Mouse (Mus musculus): Measurements from ENCODE around the gene Plppr5. TPM values are rescaled to one million over a fixed set of nuclear protein-coding genes. Genes with fewer than 3 reads are reported as not detected.

The Plppr5 gene
- total and polyA plus RNA-seq, 3 experiments: not detected

DNA sequence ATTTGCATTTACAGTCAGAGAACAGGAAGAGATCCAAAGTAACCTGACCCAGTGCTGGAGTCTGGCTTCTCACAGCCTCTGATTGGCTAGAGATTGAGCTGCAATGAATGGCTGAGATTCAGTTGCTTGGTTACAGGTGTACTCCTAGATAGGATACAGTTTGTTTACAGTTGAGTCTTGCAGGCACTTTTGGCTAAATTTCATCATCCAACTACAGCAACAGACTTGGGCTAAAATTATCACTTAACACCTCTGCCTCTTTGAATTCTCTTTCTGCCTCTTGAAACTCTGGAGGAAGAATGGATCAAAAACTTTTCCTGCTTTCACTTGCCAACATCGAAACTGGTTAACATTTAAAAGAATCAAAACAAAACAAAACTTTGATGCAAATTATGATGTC lies 89.7 kb downstream of the Plppr5 start:
- no peak for TF ChIP-seq MAFK (IDR thresholded peaks at IDR 0.05; ENCODE audit: borderline replicate concordance, low read depth, low read length)
- TF ChIP-seq TCF12 (IDR thresholded peaks at IDR 0.05; ENCODE audit: low read depth, low read length): no peak
- no peak for TF ChIP-seq TBP (IDR thresholded peaks at IDR 0.05; ENCODE audit: low read depth, low read length)
- no peak for TF ChIP-seq RCOR1 (IDR thresholded peaks at IDR 0.05; ENCODE audit: low read depth, low read length)
- TF ChIP-seq MAX (IDR thresholded peaks at IDR 0.05; ENCODE audit: low read length): no peak
- TF ChIP-seq MXI1 (IDR thresholded peaks at IDR 0.05; ENCODE audit: low read depth, low read length): no peak
- no peak for TF ChIP-seq MEF2A (IDR thresholded peaks at IDR 0.05; ENCODE audit: extremely low read depth, insufficient replicate concordance, low read depth, low read length, poor library complexity, severe bottlenecking)
- TF ChIP-seq ELF1 (IDR thresholded peaks at IDR 0.05; ENCODE audit: low read depth, low read length): no peak
- TF ChIP-seq CTCF (IDR thresholded peaks at IDR 0.05 in 2 of 3, conservative IDR thresholded peaks at IDR 0.05 in 1 of 3; ENCODE audit: control insufficient read depth in 1 of 3, insufficient read depth in 1 of 3, low read depth in 2 of 3, low read length in 3 of 3, poor library complexity in 1 of 3, severe bottlenecking in 1 of 3): no peak
- no peak for TF ChIP-seq GATA1 (IDR thresholded peaks at IDR 0.05; ENCODE audit: low read depth, low read length)
- no peak for TF ChIP-seq UBTF (IDR thresholded peaks at IDR 0.05; ENCODE audit: borderline replicate concordance, insufficient read depth, low read depth, low read length)
- TF ChIP-seq GABPA (IDR thresholded peaks at IDR 0.05; ENCODE audit: low read depth, low read length): no peak
- no peak for TF ChIP-seq POLR2A (IDR thresholded peaks at IDR 0.05; ENCODE audit: control insufficient read depth in 1 of 2, insufficient read depth in 1 of 2, low read depth in 1 of 2, low read length in 2 of 2, poor library complexity in 1 of 2)
- TF ChIP-seq MYB (IDR thresholded peaks at IDR 0.05; ENCODE audit: low read depth, low read length): no peak
- TF ChIP-seq NRF1 (IDR thresholded peaks at IDR 0.05; ENCODE audit: insufficient read depth, low read depth, low read length, poor library complexity, severe bottlenecking): no peak
- no peak for TF ChIP-seq KAT2A (conservative IDR thresholded peaks at IDR 0.05; ENCODE audit: low read depth, low read length)
- TF ChIP-seq BHLHE40 (IDR thresholded peaks at IDR 0.05; ENCODE audit: borderline replicate concordance, low read depth, low read length): no peak
- TF ChIP-seq USF2 (IDR thresholded peaks at IDR 0.05; ENCODE audit: borderline replicate concordance in 1 of 2, insufficient read depth in 1 of 2, low read depth in 1 of 2, low read length in 2 of 2): no peak

DNA sequence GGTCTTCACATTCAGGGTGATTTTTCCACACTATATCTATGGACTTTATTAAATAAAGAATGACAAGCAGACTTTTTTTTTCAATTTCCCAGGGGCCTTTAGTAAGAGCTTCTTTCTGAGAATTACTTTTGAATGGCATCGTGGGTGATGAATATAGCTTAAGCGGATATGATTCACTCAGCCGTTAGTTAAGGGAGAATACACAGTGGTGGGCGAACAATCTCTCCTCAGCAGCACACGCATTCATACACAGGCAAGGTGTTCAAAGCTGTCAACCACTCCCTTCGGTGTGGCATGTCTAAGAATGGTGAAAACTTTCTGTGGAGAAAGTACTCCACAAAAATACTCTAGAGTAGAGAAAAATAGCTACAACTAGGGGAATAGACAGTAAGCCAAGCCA lies 104.6 kb downstream of the Plppr5 start:
- no peaks in the 10 kb centered on the region for H3K36me3 ChIP-seq (ENCODE audit: control insufficient read depth in 1 of 2, insufficient read depth in 2 of 2, low read length in 2 of 2)
- H3K4me3 ChIP-seq (ENCODE audit: control insufficient read depth in 1 of 2, insufficient read depth in 1 of 2, low read depth in 2 of 2, low read length in 2 of 2): no peak overlapping the region
- no peaks in the 10 kb centered on the region for H3K79me2 ChIP-seq (ENCODE audit: control insufficient read depth, insufficient read depth, low read length, poor library complexity)
- no peaks in the 10 kb centered on the region for H3K27me3 ChIP-seq (ENCODE audit: control insufficient read depth in 1 of 2, insufficient read depth in 2 of 2, low read length in 2 of 2)
- no peak overlapping the region for H3K27ac ChIP-seq (ENCODE audit: control insufficient read depth, low read depth, low read length)
- DNase-seq (ENCODE audit: low read depth, low spot score): no peak
- H3K4me1 ChIP-seq (ENCODE audit: control insufficient read depth in 1 of 2, insufficient read depth in 2 of 2, low read length in 2 of 2): no peaks in the 10 kb centered on the region
- no peaks in the 10 kb centered on the region for H3K9me3 ChIP-seq (replicated peaks; ENCODE audit: insufficient read depth, low read length)
- no peak overlapping the region for H3K9ac ChIP-seq (ENCODE audit: control insufficient read depth, low read depth, low read length, poor library complexity, severe bottlenecking)
- TF ChIP-seq EP300 (IDR thresholded peaks at IDR 0.05; ENCODE audit: low read depth in 1 of 2, low read length in 2 of 2) (no peak), UBTF (IDR thresholded peaks at IDR 0.05; ENCODE audit: borderline replicate concordance, insufficient read depth, low read depth, low read length) (no peak), MEF2A (IDR thresholded peaks at IDR 0.05; ENCODE audit: extremely low read depth, insufficient replicate concordance, low read depth, low read length, poor library complexity, severe bottlenecking) (no peak)

More for the DNA sequence above, 89.7 kb downstream of the Plppr5 start:
- Histone ChIP-seq H3K9ac (ENCODE audit: control insufficient read depth, low read depth, low read length, poor library complexity, severe bottlenecking) (no peak overlapping the region), H3K27me3 (ENCODE audit: control insufficient read depth in 1 of 2, insufficient read depth in 2 of 2, low read length in 2 of 2) (no peaks in the 10 kb centered on the region), H3K27ac (ENCODE audit: control insufficient read depth, low read depth, low read length) (no peak overlapping the region), H3K79me2 (ENCODE audit: control insufficient read depth, insufficient read depth, low read length, poor library complexity) (no peaks in the 10 kb centered on the region), H3K9me3 (replicated peaks; ENCODE audit: insufficient read depth, low read length) (no peaks in the 10 kb centered on the region), H3K4me3 (ENCODE audit: control insufficient read depth in 1 of 2, insufficient read depth in 1 of 2, low read depth in 2 of 2, low read length in 2 of 2) (no peak overlapping the region), H3K4me1 (ENCODE audit: control insufficient read depth in 1 of 2, insufficient read depth in 2 of 2, low read length in 2 of 2) (no peaks in the 10 kb centered on the region), H3K36me3 (ENCODE audit: control insufficient read depth in 1 of 2, insufficient read depth in 2 of 2, low read length in 2 of 2) (no peaks in the 10 kb centered on the region)
- DNase-seq (ENCODE audit: low read depth, low spot score): no peak

All from MEL (cell line).